Mouse (Mus musculus) gastrocnemius, postnatal 4 days (tissue): ENCODE data around the gene Coasy. TPM values are rescaled to one million over a fixed set of nuclear protein-coding genes. Genes with fewer than 3 reads are reported as not detected.

Experiments used
- DNase-seq, 2 experiments: peaks; one replicate each; pipeline ENCODE4 v3.0.0; 2021 to 2022; ENCODE audit warnings: low spot score in 2 of 2, mixed read lengths in 2 of 2
- total RNA-seq, 2 experiments: library from RNA; stranded (reverse); gene quantifications; 2 replicates each; pipeline ENCODE4 v1.2.3; 2021

Coasy gene
- total RNA-seq, 2 experiments from 2014 or later, result 15.1 to 17.8 TPM

GRCm38 (mm10) chr11:101130056-101130756 lies 47.8 kb downstream of the Coasy start:
- peak; percentile 27 to 39 for DNase-seq

GRCm38 (mm10) chr11:101131187-101131586 lies 48.8 kb downstream of the Coasy start:
- DNase-seq, result no peak

GRCm38 (mm10) chr11:101131701-101132100 lies 49.3 kb downstream of the Coasy start:
- DNase-seq, result peak in 1 of 2 experiments; percentile 45

- DNase-seq, result no peak
These were observed 50.7 kb downstream of the Coasy start for GRCm38 (mm10) chr11:101133037-101133436.

GRCm38 (mm10) chr11:101134217-101134865 lies 52.0 kb downstream of the Coasy start:
- no peak for DNase-seq

Other genes starting within 250 kb of the Coasy start
- 10 to 100 TPM; 76.1 to 90.4 TPM for gene Stat5b, start 231.8 kb upstream of the Coasy start, total RNA-seq
- 10 to 100 TPM; 35.6 to 41.4 TPM for gene Stat5a, start 223.2 kb upstream of the Coasy start, total RNA-seq
- gene Stat3, start 143.0 kb upstream of the Coasy start, total RNA-seq, result 10 to 100 TPM; 71.5 to 75.1 TPM
- 100 to 1,000 TPM; 385 to 413 TPM for gene Cavin1, start 111.7 kb upstream of the Coasy start, total RNA-seq
- gene Atp6v0a1, start 73.1 kb upstream of the Coasy start, total RNA-seq, result 10 to 100 TPM; 70.3 to 73.5 TPM
- gene Naglu, start 12.6 kb upstream of the Coasy start, total RNA-seq, result 10 to 100 TPM; 11.4 to 12.8 TPM
- under 1 TPM; 0.20 to 0.21 TPM for gene Hsd17b1, start 4.2 kb upstream of the Coasy start, total RNA-seq
- 10 to 100 TPM; 13.1 to 13.4 TPM for gene Mlx, start 4.7 kb downstream of the Coasy start, total RNA-seq
- 1 to 10 TPM; 4.9 to 6.2 TPM for gene Psmc3ip, start 12.9 kb downstream of the Coasy start, total RNA-seq
- gene Retreg3, start 37.3 kb downstream of the Coasy start, total RNA-seq, result 10 to 100 TPM; 41.6 to 42.9 TPM
- 10 to 100 TPM; 39.3 to 42.1 TPM for gene Tubg1, start 37.4 kb downstream of the Coasy start, total RNA-seq
- 1 to 10 TPM; 6.8 TPM for gene Tubg2, start 73.3 kb downstream of the Coasy start, total RNA-seq
- gene Cntnap1, start 88.0 kb downstream of the Coasy start, total RNA-seq, result 1 to 10 TPM; 3.2 to 4.1 TPM
- gene Plekhh3, start 88.8 kb downstream of the Coasy start, total RNA-seq, result 10 to 100 TPM; 39.5 to 41.4 TPM
- gene Ccr10, start 92.9 kb downstream of the Coasy start, total RNA-seq, result under 1 TPM; 0.36 to 0.37 TPM
- gene Ezh1, start 143.9 kb downstream of the Coasy start, total RNA-seq, result 10 to 100 TPM; 19.3 to 24.6 TPM
- gene Ramp2, start 163.5 kb downstream of the Coasy start, total RNA-seq, result 10 to 100 TPM; 82.6 to 85.8 TPM
- 10 to 100 TPM; 48.6 to 48.8 TPM for gene Vps25, start 171.1 kb downstream of the Coasy start, total RNA-seq
- gene Wnk4, start 178.0 kb downstream of the Coasy start, total RNA-seq, result 1 to 10 TPM in 1 of 2 experiments, under 1 TPM in 1; 0.83 to 1.7 TPM
- gene Cntd1, start 196.4 kb downstream of the Coasy start, total RNA-seq, result under 1 TPM; 0.32 to 0.39 TPM
- gene Coa3, start 196.5 kb downstream of the Coasy start, total RNA-seq, result 10 to 100 TPM; 59.8 to 71.2 TPM
- gene Becn1, start 219.7 kb downstream of the Coasy start, total RNA-seq, result 10 to 100 TPM; 82.5 to 86.9 TPM
- gene Psme3, start 233.6 kb downstream of the Coasy start, total RNA-seq, result 10 to 100 TPM; 62.6 to 84.7 TPM
- gene Aoc2, start 242.5 kb downstream of the Coasy start, total RNA-seq, result 1 to 10 TPM; 2.8 to 3.0 TPM
- gene Aoc3, start 248.0 kb downstream of the Coasy start, total RNA-seq, result 10 to 100 TPM; 47.2 to 49.8 TPM